Mouse (Mus musculus): ENCODE measurements at regions not wholly inside any gene's neighbourhood (a gene's known extent, or its start where the extent isn't known, plus 50 kb on each side); places are given as distances from the start of the nearest gene placed in this dataset.

GRCm38 (mm10) chr16:89695406-89695805 lies 124.4 kb upstream of the Krtap11-1 start:
- no peak for TF ChIP-seq CTCF (conservative IDR thresholded peaks at IDR 0.05; ENCODE audit: insufficient read depth, insufficient read length, low read depth, low read length)
- no peak for TF ChIP-seq POLR2A (IDR thresholded peaks at IDR 0.05; ENCODE audit: low read depth, low read length)
- H3K27ac ChIP-seq (ENCODE audit: insufficient read depth, low read depth, low read length), result no peak overlapping the region
- H3K36me3 ChIP-seq (ENCODE audit: control insufficient read depth, insufficient read depth, low read length), result no peaks in the 10 kb centered on the region
- H3K4me3 ChIP-seq (ENCODE audit: insufficient read depth, low read depth, low read length), result no peak overlapping the region
- no peaks in the 10 kb centered on the region; the same call in 1 of the 2 replicates for H3K4me1 ChIP-seq (ENCODE audit: control insufficient read depth, insufficient read depth, low read length)
- WGBS, result 29% methylated on average over 7 of the region's 7 CpGs
- H3K27me3 ChIP-seq (replicated peaks; ENCODE audit: control insufficient read depth, insufficient read depth, low read length), result no peaks in the 10 kb centered on the region
- DNase-seq, result no peak

GRCm38 (mm10) chr16:89693321-89693720 lies 122.3 kb upstream of the Krtap11-1 start:
- Histone ChIP-seq H3K27ac (ENCODE audit: insufficient read depth, low read depth, low read length) (no peak overlapping the region), H3K4me3 (ENCODE audit: insufficient read depth, low read depth, low read length) (no peak overlapping the region), H3K4me1 (ENCODE audit: control insufficient read depth, insufficient read depth, low read length) (no peaks in the 10 kb centered on the region), H3K27me3 (replicated peaks; ENCODE audit: control insufficient read depth, insufficient read depth, low read length) (no peaks in the 10 kb centered on the region), H3K36me3 (ENCODE audit: control insufficient read depth, insufficient read depth, low read length) (no peaks in the 10 kb centered on the region)
- DNase-seq, result no peak
- 87% methylated on average over 10 of the region's 10 CpGs for WGBS
- TF ChIP-seq POLR2A (IDR thresholded peaks at IDR 0.05; ENCODE audit: low read depth, low read length) (no peak), CTCF (conservative IDR thresholded peaks at IDR 0.05; ENCODE audit: insufficient read depth, insufficient read length, low read depth, low read length) (no peak)

GRCm38 (mm10) chr16:89679438-89679837 lies 108.5 kb upstream of the Krtap11-1 start:
- DNase-seq, result no peak
- TF ChIP-seq CTCF (conservative IDR thresholded peaks at IDR 0.05; ENCODE audit: insufficient read depth, insufficient read length, low read depth, low read length), result no peak
- 90% methylated on average over 6 of the region's 6 CpGs for WGBS

GRCm38 (mm10) chr16:89678446-89679015 lies 107.5 kb upstream of the Krtap11-1 start:
- no peaks in the 10 kb centered on the region for H3K4me1 ChIP-seq (ENCODE audit: control insufficient read depth, insufficient read depth, low read length)
- DNase-seq, result no peak
- H3K27me3 ChIP-seq (replicated peaks; ENCODE audit: control insufficient read depth, insufficient read depth, low read length), result no peaks in the 10 kb centered on the region
- WGBS, result 82% methylated on average over 6 of the region's 6 CpGs
- no peaks in the 10 kb centered on the region for H3K36me3 ChIP-seq (ENCODE audit: control insufficient read depth, insufficient read depth, low read length)
- H3K4me3 ChIP-seq (ENCODE audit: insufficient read depth, low read depth, low read length), result no peak overlapping the region
- no peak for TF ChIP-seq CTCF (conservative IDR thresholded peaks at IDR 0.05; ENCODE audit: insufficient read depth, insufficient read length, low read depth, low read length)
- no peak overlapping the region for H3K27ac ChIP-seq (ENCODE audit: insufficient read depth, low read depth, low read length)

More at GRCm38 (mm10) chr16:89679438-89679837, 108.5 kb upstream of the Krtap11-1 start:
- H3K36me3 ChIP-seq (ENCODE audit: control insufficient read depth, insufficient read depth, low read length), result no peaks in the 10 kb centered on the region
- no peak overlapping the region for H3K4me3 ChIP-seq (ENCODE audit: insufficient read depth, low read depth, low read length)
- H3K27ac ChIP-seq (ENCODE audit: insufficient read depth, low read depth, low read length), result no peak overlapping the region
- H3K4me1 ChIP-seq (ENCODE audit: control insufficient read depth, insufficient read depth, low read length), result no peaks in the 10 kb centered on the region
- H3K27me3 ChIP-seq (replicated peaks; ENCODE audit: control insufficient read depth, insufficient read depth, low read length), result no peaks in the 10 kb centered on the region

GRCm38 (mm10) chr16:89675009-89675785 lies 104.2 kb upstream of the Krtap11-1 start:
- Histone ChIP-seq H3K27me3 (replicated peaks; ENCODE audit: control insufficient read depth, insufficient read depth, low read length) (no peaks in the 10 kb centered on the region; the same call in 1 of the 2 replicates), H3K36me3 (ENCODE audit: control insufficient read depth, insufficient read depth, low read length) (no peaks in the 10 kb centered on the region), H3K4me3 (ENCODE audit: insufficient read depth, low read depth, low read length) (no peak overlapping the region), H3K4me1 (ENCODE audit: control insufficient read depth, insufficient read depth, low read length) (no peaks in the 10 kb centered on the region), H3K27ac (ENCODE audit: insufficient read depth, low read depth, low read length) (no peak overlapping the region)
- no peak for TF ChIP-seq POLR2A (IDR thresholded peaks at IDR 0.05; ENCODE audit: low read depth, low read length)
- no peak for TF ChIP-seq CTCF (conservative IDR thresholded peaks at IDR 0.05; ENCODE audit: insufficient read depth, insufficient read length, low read depth, low read length)
- WGBS, result 44% methylated on average over 13 of the region's 13 CpGs
- DNase-seq, result no peak

GRCm38 (mm10) chr16:89674159-89674902 lies 103.3 kb upstream of the Krtap11-1 start:
- H3K27ac ChIP-seq (ENCODE audit: insufficient read depth, low read depth, low read length), result no peak overlapping the region

More at GRCm38 (mm10) chr16:89674159-89674902, 103.3 kb upstream of the Krtap11-1 start:
- H3K4me1 ChIP-seq (ENCODE audit: control insufficient read depth, insufficient read depth, low read length), result no peaks in the 10 kb centered on the region
- no peaks in the 10 kb centered on the region for H3K36me3 ChIP-seq (ENCODE audit: control insufficient read depth, insufficient read depth, low read length)
- H3K4me3 ChIP-seq (ENCODE audit: insufficient read depth, low read depth, low read length), result no peak overlapping the region
- 91% methylated on average over 16 of the region's 16 CpGs for WGBS
- no peak for TF ChIP-seq POLR2A (IDR thresholded peaks at IDR 0.05; ENCODE audit: low read depth, low read length)
- TF ChIP-seq CTCF (conservative IDR thresholded peaks at IDR 0.05; ENCODE audit: insufficient read depth, insufficient read length, low read depth, low read length), result no peak
- no peaks in the 10 kb centered on the region; the same call in 1 of the 2 replicates for H3K27me3 ChIP-seq (replicated peaks; ENCODE audit: control insufficient read depth, insufficient read depth, low read length)
- DNase-seq, result no peak
